Mouse (Mus musculus) cortical plate, adult 2 months (tissue): Measurements from ENCODE around the gene Pde4dip.

ENCODE experiments used
- CTCF ChIP-seq: fragments of 200-500 bp; IDR thresholded peaks from 2 replicates; pipeline ENCODE4 v1.5.1; 2011; ENCODE audit warnings: mild to moderate bottlenecking, control low read depth, low read length; ENCODE audit not compliant: insufficient read depth; ENCODE audit errors: extremely low read depth
- POLR2A ChIP-seq: fragments of 200-500 bp; IDR thresholded peaks from 2 replicates; pipeline ENCODE4 v1.6.1; 2011; ENCODE audit warnings: mild to moderate bottlenecking, low read length, control low read depth; ENCODE audit not compliant: insufficient read depth; ENCODE audit errors: extremely low read depth

- no peak for TF ChIP-seq CTCF
- no peak for TF ChIP-seq POLR2A
Observed at GRCm38 (mm10) chr3:97847626-97848025, 40.9 kb downstream of the Pde4dip start.
